Mouse (Mus musculus): ENCODE data around the gene Btaf1. TPM values are rescaled to one million over a fixed set of nuclear protein-coding genes. Genes with fewer than 3 reads are reported as not detected.

Btaf1 gene
- polyA plus RNA-seq, 1 experiment: 49.9 TPM

GRCm38 (mm10) chr19:37055976-37056556, 130.2 kb downstream of the Btaf1 start:
- H3K27me3 ChIP-seq (ENCODE audit: control insufficient read depth, insufficient read depth, low read length, poor library complexity, severe bottlenecking): no peaks in the 10 kb centered on the region
- H3K27ac ChIP-seq (ENCODE audit: insufficient read depth, low read length): no peak overlapping the region
- H3K9me3 ChIP-seq (replicated peaks; ENCODE audit: control insufficient read depth, insufficient read depth, low read length, poor library complexity, severe bottlenecking): no peaks in the 10 kb centered on the region
- no peaks in the 10 kb centered on the region for H3K4me1 ChIP-seq (ENCODE audit: control insufficient read depth, insufficient read depth, low read length)
- no peak overlapping the region for H3K4me3 ChIP-seq (ENCODE audit: low read depth, low read length)
- no peak for TF ChIP-seq EP300 (IDR thresholded peaks at IDR 0.05; ENCODE audit: insufficient read depth, low read depth, low read length)
- TF ChIP-seq POLR2A (IDR thresholded peaks at IDR 0.05; ENCODE audit: insufficient read depth, low read length): no peak
- TF ChIP-seq CTCF (IDR thresholded peaks at IDR 0.05; ENCODE audit: low read depth, low read length): no peak
- H3K36me3 ChIP-seq (ENCODE audit: control insufficient read depth, insufficient read depth, low read length, poor library complexity, severe bottlenecking): no peaks in the 10 kb centered on the region
- no peak overlapping the region for H3K9ac ChIP-seq (ENCODE audit: low read depth, poor library complexity, severe bottlenecking)

- Histone ChIP-seq H3K4me3 (ENCODE audit: low read depth, low read length) (no peak overlapping the region), H3K4me1 (ENCODE audit: control insufficient read depth, insufficient read depth, low read length) (no peaks in the 10 kb centered on the region), H3K9ac (ENCODE audit: low read depth, poor library complexity, severe bottlenecking) (no peak overlapping the region), H3K9me3 (replicated peaks; ENCODE audit: control insufficient read depth, insufficient read depth, low read length, poor library complexity, severe bottlenecking) (no peaks in the 10 kb centered on the region), H3K27ac (ENCODE audit: insufficient read depth, low read length) (no peak overlapping the region), H3K36me3 (ENCODE audit: control insufficient read depth, insufficient read depth, low read length, poor library complexity, severe bottlenecking) (no peaks in the 10 kb centered on the region), H3K27me3 (ENCODE audit: control insufficient read depth, insufficient read depth, low read length, poor library complexity, severe bottlenecking) (no peaks in the 10 kb centered on the region)
- TF ChIP-seq EP300 (IDR thresholded peaks at IDR 0.05; ENCODE audit: insufficient read depth, low read depth, low read length): no peak
- no peak for TF ChIP-seq POLR2A (IDR thresholded peaks at IDR 0.05; ENCODE audit: insufficient read depth, low read length)
- no peak for TF ChIP-seq CTCF (IDR thresholded peaks at IDR 0.05; ENCODE audit: low read depth, low read length)
These were observed 131.5 kb downstream of the Btaf1 start for GRCm38 (mm10) chr19:37057161-37057905.

GRCm38 (mm10) chr19:37059623-37060022, 133.7 kb downstream of the Btaf1 start:
- H3K9ac ChIP-seq (ENCODE audit: low read depth, poor library complexity, severe bottlenecking): no peak overlapping the region
- no peaks in the 10 kb centered on the region for H3K9me3 ChIP-seq (replicated peaks; ENCODE audit: control insufficient read depth, insufficient read depth, low read length, poor library complexity, severe bottlenecking)
- no peak for TF ChIP-seq POLR2A (IDR thresholded peaks at IDR 0.05; ENCODE audit: insufficient read depth, low read length)
- TF ChIP-seq CTCF (IDR thresholded peaks at IDR 0.05; ENCODE audit: low read depth, low read length): no peak
- no peak for TF ChIP-seq EP300 (IDR thresholded peaks at IDR 0.05; ENCODE audit: insufficient read depth, low read depth, low read length)
- H3K27me3 ChIP-seq (ENCODE audit: control insufficient read depth, insufficient read depth, low read length, poor library complexity, severe bottlenecking): no peaks in the 10 kb centered on the region
- no peak overlapping the region for H3K27ac ChIP-seq (ENCODE audit: insufficient read depth, low read length)
- H3K36me3 ChIP-seq (ENCODE audit: control insufficient read depth, insufficient read depth, low read length, poor library complexity, severe bottlenecking): no peaks in the 10 kb centered on the region
- H3K4me1 ChIP-seq (ENCODE audit: control insufficient read depth, insufficient read depth, low read length): no peaks in the 10 kb centered on the region
- H3K4me3 ChIP-seq (ENCODE audit: low read depth, low read length): no peak overlapping the region

GRCm38 (mm10) chr19:37060078-37060477, 134.2 kb downstream of the Btaf1 start:
- Histone ChIP-seq H3K9ac (ENCODE audit: low read depth, poor library complexity, severe bottlenecking) (no peak overlapping the region), H3K27me3 (ENCODE audit: control insufficient read depth, insufficient read depth, low read length, poor library complexity, severe bottlenecking) (no peaks in the 10 kb centered on the region), H3K36me3 (ENCODE audit: control insufficient read depth, insufficient read depth, low read length, poor library complexity, severe bottlenecking) (no peaks in the 10 kb centered on the region), H3K27ac (ENCODE audit: insufficient read depth, low read length) (no peak overlapping the region), H3K9me3 (replicated peaks; ENCODE audit: control insufficient read depth, insufficient read depth, low read length, poor library complexity, severe bottlenecking) (no peaks in the 10 kb centered on the region), H3K4me1 (ENCODE audit: control insufficient read depth, insufficient read depth, low read length) (no peaks in the 10 kb centered on the region), H3K4me3 (ENCODE audit: low read depth, low read length) (no peak overlapping the region)
- TF ChIP-seq CTCF (IDR thresholded peaks at IDR 0.05; ENCODE audit: low read depth, low read length) (no peak), POLR2A (IDR thresholded peaks at IDR 0.05; ENCODE audit: insufficient read depth, low read length) (no peak), EP300 (IDR thresholded peaks at IDR 0.05; ENCODE audit: insufficient read depth, low read depth, low read length) (no peak)

Other genes starting within 250 kb of the Btaf1 start
- gene Ppp1r3c, start 189.4 kb upstream of the Btaf1 start, polyA plus RNA-seq (2011; ENCODE audit: insufficient read depth, insufficient read length, low read depth, missing spikeins): 0.58 and 0.90 TPM in 2 replicates
- 415 and 422 TPM in 2 replicates for gene Tnks2, start 91.8 kb upstream of the Btaf1 start, polyA plus RNA-seq (2011; ENCODE audit: insufficient read depth, insufficient read length, low read depth, missing spikeins)
- 2.3 and 2.5 TPM in 2 replicates for gene Fgfbp3, start 6.5 kb upstream of the Btaf1 start, polyA plus RNA-seq (2011; ENCODE audit: insufficient read depth, insufficient read length, low read depth, missing spikeins)

Measured in ES-Bruce4 (cell line).